Mouse (Mus musculus) bone marrow, adult 2 months (tissue): ENCODE data around the gene Bmper.

Experiments used
- CTCF ChIP-seq: fragments of 200-500 bp; IDR thresholded peaks from 2 replicates; pipeline ENCODE4 v1.5.1; 2011; ENCODE audit warnings: low read length, control low read depth; ENCODE audit not compliant: control insufficient read depth, insufficient read depth
- POLR2A ChIP-seq: fragments of 200-500 bp; IDR thresholded peaks from 2 replicates; pipeline ENCODE4 v1.6.1; 2011; ENCODE audit warnings: low read depth, mild to moderate bottlenecking, control low read depth, low read length, borderline replicate concordance; ENCODE audit not compliant: control insufficient read depth

- TF ChIP-seq CTCF (no peak), POLR2A (no peak)
Observed at GRCm38 (mm10) chr9:23341246-23341645, 118.4 kb downstream of the Bmper start.
